Mouse (Mus musculus) splenic B cell, adult 2 months (primary cell): Measurements from ENCODE around the gene Bdkrb2.

Experiments
- DNase-seq: peaks from one replicate; pipeline ENCODE4 v3.0.0-alpha.2; 2011; ENCODE audit warnings: low read depth, low spot score
- H3K27me3 ChIP-seq: 2 replicates; pipeline ENCODE4 v1.6.1; 2012; ENCODE audit warnings: mild to moderate bottlenecking, low read length, moderate library complexity, mixed read lengths; ENCODE audit not compliant: control insufficient read depth, poor library complexity, insufficient read depth, severe bottlenecking
- H3K36me3 ChIP-seq: 2 replicates; pipeline ENCODE4 v1.6.1; 2012; ENCODE audit warnings: mild to moderate bottlenecking, low read length, moderate library complexity, mixed read lengths; ENCODE audit not compliant: control insufficient read depth, poor library complexity, insufficient read depth, severe bottlenecking

Gene Bdkrb2

DNA sequence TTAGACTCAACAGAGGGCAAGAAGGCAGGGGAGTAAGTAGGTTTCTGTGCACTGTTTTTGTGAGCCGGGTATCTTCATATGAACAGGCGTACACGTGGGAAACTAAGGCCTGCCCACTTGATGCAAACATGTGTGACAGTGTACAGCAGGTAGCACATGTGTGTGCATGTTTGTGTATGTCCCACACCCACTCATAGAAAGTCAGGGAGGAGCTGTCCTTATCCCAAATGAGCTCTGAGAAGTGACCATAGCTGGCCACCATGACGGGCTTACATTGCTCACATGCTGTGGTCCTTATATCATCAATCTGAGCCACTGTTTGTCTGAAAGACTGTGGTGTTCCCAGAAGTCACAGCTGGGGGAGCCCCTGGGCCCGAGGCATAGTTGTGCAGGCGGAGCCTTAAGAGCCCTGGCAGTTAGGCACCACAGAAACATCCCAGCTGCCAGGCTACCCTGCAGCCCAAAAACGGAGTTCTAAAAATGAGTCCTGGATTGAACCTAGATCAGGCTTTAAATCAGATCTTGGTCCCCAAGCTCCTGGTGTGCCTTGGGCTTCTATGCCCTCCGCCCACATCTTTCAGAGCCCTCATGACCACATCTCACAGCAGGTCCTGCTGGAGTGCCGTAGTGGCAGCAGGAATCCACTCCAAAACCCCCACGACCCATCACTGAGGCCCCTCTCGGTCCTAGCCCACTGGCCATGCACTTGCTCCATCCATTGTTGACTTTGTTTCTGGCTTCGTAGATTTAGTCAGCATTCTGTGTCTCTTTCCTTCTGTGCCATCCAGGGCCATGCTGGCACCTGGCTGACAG is 21.2 kb upstream of the Bdkrb2 start:
- no peaks in the 10 kb centered on the region for H3K27me3 ChIP-seq
- no peak for DNase-seq
- no peaks in the 10 kb centered on the region for H3K36me3 ChIP-seq

GRCm38 (mm10) chr12:105542513-105542912 is 20.5 kb upstream of the Bdkrb2 start:
- no peaks in the 10 kb centered on the region for H3K36me3 ChIP-seq
- DNase-seq: no peak
- no peaks in the 10 kb centered on the region for H3K27me3 ChIP-seq

- Histone ChIP-seq H3K27me3 (no peaks in the 10 kb centered on the region), H3K36me3 (no peaks in the 10 kb centered on the region)
- DNase-seq: no peak
Measured at GRCm38 (mm10) chr12:105543176-105543575, 19.9 kb upstream of the Bdkrb2 start.

DNA sequence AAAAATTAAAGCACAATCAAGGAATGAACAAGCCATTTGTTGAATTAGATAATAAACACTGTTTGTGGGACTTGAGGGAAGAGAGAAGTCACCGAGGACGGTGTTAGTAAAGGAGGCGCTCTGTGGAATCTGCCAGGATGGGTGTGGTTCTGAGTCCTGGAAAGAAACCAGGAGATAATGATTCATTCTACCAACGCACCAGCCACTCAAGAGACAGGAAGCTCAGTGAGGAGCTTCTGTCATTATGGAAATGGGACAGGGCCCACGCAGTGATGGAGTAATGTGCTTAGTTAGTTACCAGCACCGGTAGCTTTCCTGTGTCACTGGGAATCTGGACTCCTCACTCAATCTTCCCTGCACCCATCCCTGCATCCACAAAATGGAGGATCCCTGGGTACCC is 19.3 kb upstream of the Bdkrb2 start:
- Histone ChIP-seq H3K27me3 (no peaks in the 10 kb centered on the region), H3K36me3 (no peaks in the 10 kb centered on the region)
- no peak for DNase-seq

DNA sequence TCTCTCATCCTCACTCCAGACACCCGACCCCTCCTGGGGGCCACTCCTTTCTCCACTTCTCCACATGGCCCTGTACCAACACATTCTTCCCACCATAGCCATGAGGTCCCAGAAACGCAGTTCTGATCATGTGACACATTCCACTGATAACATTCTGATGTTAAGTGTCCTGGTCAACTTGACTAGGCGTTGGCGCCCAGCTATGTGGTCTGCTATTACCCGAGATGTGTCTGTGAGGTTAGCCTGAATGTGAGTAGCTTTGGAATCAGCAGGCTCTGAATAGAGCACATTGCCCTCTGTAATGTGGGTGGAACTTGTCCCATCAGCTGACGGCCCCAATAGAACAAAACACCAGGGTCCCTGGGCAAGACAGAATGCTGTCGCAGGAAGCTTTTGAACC is 18.2 kb upstream of the Bdkrb2 start:
- no peak for DNase-seq

DNA sequence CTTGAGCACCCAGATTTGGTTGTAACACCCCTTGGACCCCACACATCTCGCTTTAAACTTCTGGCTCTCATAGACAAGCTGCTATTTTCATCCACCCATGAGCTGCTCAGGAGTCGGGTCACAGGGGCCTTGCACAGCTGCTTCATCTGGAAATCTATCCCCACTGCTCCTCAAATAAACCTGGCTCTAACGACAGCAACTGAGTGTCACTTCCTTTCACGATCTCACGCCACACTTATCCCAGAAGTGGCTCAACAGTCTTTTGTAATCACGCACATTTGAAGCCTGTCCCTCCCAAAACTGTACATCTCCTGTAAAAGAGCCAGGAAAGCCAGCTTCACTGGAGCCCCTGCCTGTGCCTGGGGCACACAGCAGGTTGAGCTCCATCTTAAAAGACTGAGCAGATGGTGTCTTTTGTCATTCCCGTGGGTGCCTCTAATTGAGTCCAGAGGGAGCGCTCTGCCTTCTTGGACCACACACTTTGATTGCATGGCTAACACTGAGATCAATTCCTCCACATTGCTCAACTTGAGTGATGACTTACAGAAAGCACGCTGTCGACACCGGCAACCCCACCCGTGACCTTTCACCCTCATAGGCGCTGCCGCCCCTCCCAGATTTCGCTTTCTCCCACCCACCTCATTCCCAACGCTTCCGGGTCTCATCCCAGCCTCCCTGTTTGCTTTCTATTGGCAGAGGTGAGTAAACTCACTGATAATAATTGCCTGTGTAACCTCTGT is 17.2 kb upstream of the Bdkrb2 start:
- Histone ChIP-seq H3K27me3 (no peaks in the 10 kb centered on the region), H3K36me3 (no peaks in the 10 kb centered on the region)
- DNase-seq: no peak

More for the DNA sequence above, 18.2 kb upstream of the Bdkrb2 start:
- no peaks in the 10 kb centered on the region for H3K27me3 ChIP-seq
- no peaks in the 10 kb centered on the region for H3K36me3 ChIP-seq

- no peaks in the 10 kb centered on the region for H3K27me3 ChIP-seq
- DNase-seq: no peak
- H3K36me3 ChIP-seq: no peaks in the 10 kb centered on the region
Measured at GRCm38 (mm10) chr12:105546538-105546937, 16.5 kb upstream of the Bdkrb2 start.

DNA sequence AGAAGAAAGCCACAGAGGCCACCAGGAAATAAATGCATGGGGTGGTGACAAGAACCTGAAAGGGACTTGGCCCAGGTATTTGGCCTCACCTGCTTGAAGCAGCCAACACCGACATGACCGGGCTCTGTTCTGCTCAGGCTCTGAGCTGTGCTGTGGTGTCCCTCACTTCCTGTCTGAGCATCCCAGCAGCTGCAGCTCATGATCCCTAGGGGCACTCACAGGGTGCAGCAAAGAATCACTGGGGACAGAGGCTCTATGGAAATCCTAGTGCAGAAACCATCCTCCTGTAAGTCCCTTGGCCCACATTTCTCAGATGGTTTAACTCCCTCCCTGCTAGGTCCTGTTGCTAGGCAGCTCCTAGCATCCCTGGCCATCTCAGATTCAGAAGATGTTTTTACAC is 15.9 kb upstream of the Bdkrb2 start:
- no peaks in the 10 kb centered on the region for H3K27me3 ChIP-seq
- H3K36me3 ChIP-seq: no peaks in the 10 kb centered on the region
- DNase-seq: no peak

- no peaks in the 10 kb centered on the region for H3K27me3 ChIP-seq
- H3K36me3 ChIP-seq: no peaks in the 10 kb centered on the region
- DNase-seq: no peak
Measured at GRCm38 (mm10) chr12:105548001-105548400, 15.0 kb upstream of the Bdkrb2 start.

DNA sequence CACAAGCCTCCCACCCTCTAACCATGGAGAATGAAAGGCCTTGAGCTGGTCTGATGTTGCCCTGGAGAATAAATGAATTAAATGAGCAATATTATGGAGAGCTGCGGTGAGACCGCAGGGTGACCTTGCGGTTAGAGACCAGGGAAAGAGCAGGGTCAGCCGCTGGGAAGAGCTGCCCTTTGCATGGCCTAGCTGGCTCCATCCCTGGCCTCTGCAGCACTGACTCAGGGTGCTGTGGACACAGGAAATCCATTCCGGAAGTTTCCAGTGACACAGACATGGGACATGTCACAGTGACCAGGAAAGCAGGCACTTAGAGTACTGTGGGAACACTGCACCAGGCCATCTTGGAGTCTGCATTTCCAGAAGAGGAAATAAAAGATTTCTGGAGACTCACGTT is 14.1 kb upstream of the Bdkrb2 start:
- DNase-seq: no peak
- Histone ChIP-seq H3K27me3 (no peaks in the 10 kb centered on the region), H3K36me3 (no peaks in the 10 kb centered on the region)

- no peak for DNase-seq
- no peaks in the 10 kb centered on the region for H3K27me3 ChIP-seq
Measured at GRCm38 (mm10) chr12:105549835-105550802, 12.9 kb upstream of the Bdkrb2 start.

GRCm38 (mm10) chr12:105551551-105551989 is 11.5 kb upstream of the Bdkrb2 start:
- DNase-seq: no peak
- H3K27me3 ChIP-seq: no peaks in the 10 kb centered on the region
- H3K36me3 ChIP-seq: no peaks in the 10 kb centered on the region

More at GRCm38 (mm10) chr12:105549835-105550802, 12.9 kb upstream of the Bdkrb2 start:
- no peaks in the 10 kb centered on the region for H3K36me3 ChIP-seq

DNA sequence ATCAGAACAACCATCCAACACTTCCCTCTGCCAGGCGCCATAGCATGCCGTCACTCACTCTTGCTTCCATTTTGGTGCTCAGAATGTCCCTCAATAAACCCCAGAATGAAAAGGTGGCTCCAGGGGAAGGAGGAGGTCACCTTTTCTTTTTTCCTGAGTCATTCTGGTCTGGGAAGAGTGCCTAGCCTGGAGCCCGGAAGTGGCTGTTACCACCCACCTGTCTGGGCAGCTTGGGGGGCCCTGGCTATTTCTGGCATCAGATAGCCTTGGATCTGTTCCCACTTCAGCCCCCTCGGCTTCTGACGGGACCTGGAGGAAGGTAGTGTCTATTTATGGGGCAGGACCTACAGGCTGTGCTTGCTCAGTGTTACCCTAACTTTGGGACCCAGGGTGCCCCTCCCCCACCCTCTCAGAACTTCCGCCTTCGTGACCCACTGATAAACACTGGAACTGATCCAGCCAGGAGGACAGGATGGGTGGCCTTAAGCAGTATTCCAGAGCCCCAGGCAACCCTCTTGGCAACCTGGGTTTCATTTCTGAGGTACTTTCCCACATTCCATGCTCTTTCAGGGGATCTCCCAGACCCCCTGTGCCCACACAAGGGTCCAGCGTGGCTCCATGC is 8.8 kb upstream of the Bdkrb2 start:
- H3K27me3 ChIP-seq: no peaks in the 10 kb centered on the region
- DNase-seq: no peak
- H3K36me3 ChIP-seq: no peaks in the 10 kb centered on the region

DNA sequence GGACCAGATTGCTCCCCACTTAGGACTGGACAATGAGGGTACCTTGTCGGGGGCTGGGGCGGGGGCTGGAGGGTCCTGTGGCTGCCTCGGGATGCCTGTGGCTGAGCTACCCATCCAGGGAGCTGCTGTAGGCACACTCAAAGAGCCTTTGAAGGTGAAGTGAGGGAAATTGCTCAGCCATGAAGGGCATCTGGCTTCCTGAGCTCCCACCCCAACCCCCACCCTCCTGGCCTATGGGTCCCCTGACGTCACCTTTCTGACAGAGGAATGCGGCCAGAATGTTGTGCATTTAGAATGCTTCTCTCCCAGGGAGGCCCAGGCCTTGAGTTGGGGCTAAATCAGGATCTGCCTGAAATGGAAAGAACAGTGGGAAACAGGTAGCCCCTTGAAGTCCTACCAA is 7.9 kb upstream of the Bdkrb2 start:
- DNase-seq: no peak
- H3K36me3 ChIP-seq: no peaks in the 10 kb centered on the region
- no peaks in the 10 kb centered on the region for H3K27me3 ChIP-seq
